Mouse (Mus musculus) adrenal gland, postnatal 14 days (tissue): ENCODE data around the gene Prrg2. TPM values are rescaled to one million over a fixed set of nuclear protein-coding genes. Genes with fewer than 3 reads are reported as not detected.

Source experiments
- DNase-seq: peaks from one replicate; pipeline ENCODE4 v3.0.0; 2021; ENCODE audit warnings: mixed read lengths
- total RNA-seq: library from RNA; stranded (reverse); gene quantifications from 2 replicates; pipeline ENCODE4 v1.2.3, GENCODE M21; 2021

Gene Prrg2
- total RNA-seq, 1 experiment from 2014 or later: 16.3 TPM

DNA sequence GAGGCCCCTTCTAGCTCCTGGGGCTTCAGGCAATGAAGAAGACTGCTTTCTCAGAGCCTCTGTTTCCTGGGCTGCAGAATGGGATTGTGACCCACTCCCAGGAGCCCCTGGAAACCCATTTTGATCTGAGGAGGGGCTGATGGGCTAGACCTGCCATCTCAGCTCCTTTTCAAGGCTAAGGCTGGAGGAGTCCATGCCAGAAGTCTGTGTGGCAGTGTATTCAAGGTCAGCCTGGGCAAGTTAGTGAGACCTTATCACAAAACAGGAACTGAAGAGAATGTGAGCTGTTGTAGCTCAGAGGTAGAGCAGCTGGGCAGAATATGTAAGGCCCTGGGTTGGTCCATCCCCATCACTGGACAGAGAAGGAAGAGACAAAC, 5.5 kb downstream of the Prrg2 start:
- no peak for DNase-seq

GRCm38 (mm10) chr7:45056329-45056971, 6.0 kb downstream of the Prrg2 start:
- DNase-seq: no peak

DNA sequence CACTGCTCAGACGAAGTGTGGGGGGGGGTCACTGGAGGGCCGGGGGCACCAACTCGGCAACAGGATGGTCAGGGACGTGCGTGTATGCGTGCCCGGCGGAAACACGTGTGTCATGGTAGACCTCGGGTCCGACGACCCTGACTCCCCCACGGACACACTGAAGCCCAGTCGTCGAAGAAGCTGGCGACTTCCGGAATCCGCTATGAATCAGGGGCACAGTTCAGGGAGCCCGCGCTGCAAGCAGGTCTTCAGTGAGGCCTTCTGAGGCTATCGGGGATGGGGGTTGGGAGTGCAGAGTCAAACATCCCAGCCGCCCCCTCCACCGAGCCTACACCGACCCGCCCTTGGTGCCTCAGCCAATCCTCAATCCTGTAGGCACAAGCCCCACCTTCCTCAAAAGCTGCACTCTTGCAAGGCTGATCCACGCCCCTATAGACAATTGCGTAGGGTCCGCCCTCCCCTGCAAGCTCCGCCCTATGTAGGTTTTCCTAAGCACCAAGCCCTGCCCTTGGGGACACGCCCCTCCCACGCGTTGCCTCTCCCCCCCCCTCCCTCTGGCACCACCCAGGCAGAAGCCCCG, 8.5 kb downstream of the Prrg2 start:
- peak; percentile 97 for DNase-seq

GRCm38 (mm10) chr7:45053117-45053930, 9.2 kb downstream of the Prrg2 start:
- DNase-seq: peak; percentile 85

GRCm38 (mm10) chr7:45052862-45053116, 9.7 kb downstream of the Prrg2 start, which contains the start of gene Prr12:
Gene Prr12 (minus strand): TSS chr7:45052881.
- DNase-seq: no peak

DNA sequence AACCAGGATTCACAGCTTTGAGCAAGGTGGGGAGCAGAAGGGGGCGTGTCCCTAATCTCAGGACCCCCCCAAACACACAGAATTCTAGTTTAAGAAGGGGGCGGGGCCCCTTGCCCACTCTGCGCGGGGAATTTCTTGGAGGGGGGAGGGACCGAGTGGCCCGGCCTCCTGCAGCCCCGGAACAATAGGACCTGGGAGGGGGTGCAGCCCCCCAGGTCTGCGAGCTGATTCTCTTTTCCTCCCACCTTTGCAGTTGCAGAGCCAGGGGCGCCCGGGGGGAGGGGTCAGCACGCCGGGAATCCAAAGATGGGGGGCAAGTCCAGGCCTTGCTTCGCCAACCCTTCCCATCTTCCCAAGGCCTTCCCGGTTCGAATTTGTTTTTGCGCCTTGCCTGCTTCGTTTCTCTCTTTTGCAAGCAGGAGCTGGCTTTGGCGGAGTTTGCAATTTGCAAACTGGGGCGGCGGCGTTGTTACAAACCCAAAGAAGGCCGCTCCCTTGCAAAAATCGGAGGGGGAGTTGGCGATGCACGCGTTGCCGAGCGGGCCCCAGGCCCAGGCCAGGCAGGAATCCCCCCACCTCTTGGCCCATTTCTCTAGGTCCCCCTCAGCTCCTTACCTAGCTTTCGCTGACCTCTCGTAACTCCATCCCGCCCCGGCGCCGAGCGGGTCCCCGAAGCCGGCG, 10.2 kb downstream of the Prrg2 start:
- peak; percentile 60 for DNase-seq

DNA sequence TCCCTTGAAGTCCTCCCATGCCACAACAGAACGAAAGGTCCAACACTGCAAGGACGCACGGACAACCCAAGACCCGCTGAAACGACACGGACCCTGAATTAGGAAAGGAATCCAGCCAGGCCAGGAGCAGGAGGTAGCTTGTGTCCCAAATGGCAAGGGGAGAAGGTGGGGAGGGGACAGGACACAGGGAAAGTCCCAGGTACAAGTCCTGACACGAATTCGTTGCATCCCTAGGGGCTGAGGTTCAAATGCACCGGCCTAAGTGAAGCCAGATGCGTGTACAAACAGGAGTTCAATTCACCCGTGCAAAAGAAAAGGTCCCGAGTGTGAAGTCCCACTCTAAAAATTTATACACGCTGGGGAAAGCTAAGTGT, 10.9 kb downstream of the Prrg2 start:
- DNase-seq: no peak

DNA sequence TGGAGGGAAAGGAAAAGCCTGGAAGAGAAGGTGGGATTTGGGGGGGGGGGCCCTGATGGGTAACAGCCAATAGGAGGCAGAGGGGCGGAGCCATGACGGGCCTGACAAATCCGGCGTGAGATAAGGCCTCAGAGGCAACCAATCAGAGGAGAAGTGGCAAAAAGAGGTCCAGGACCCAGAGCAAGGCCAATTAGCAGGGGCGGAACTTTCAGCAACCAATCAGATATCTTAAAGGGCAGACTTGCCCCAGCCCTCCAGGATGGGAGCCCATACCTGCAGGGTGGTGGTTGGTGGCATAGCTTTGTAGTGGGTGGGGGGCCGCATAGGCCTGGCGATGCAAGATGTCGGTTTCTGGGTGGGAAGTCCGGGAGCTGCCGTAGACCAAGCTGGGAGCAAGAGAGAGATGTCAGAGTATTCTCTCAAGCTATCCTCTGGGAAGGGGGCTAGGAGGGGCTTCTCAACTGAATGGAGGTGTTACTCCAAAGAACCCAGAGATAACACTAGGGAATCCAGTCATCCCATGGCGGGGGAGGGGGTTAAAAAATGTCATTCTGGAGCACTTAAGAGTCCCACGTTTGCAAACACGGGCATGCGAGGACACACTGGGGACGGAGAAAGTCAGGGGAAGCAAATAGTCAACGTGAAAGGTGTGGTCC, 11.4 kb downstream of the Prrg2 start:
- DNase-seq: peak; percentile 91

GRCm38 (mm10) chr7:45048923-45049657, 13.4 kb downstream of the Prrg2 start:
- DNase-seq: no peak

DNA sequence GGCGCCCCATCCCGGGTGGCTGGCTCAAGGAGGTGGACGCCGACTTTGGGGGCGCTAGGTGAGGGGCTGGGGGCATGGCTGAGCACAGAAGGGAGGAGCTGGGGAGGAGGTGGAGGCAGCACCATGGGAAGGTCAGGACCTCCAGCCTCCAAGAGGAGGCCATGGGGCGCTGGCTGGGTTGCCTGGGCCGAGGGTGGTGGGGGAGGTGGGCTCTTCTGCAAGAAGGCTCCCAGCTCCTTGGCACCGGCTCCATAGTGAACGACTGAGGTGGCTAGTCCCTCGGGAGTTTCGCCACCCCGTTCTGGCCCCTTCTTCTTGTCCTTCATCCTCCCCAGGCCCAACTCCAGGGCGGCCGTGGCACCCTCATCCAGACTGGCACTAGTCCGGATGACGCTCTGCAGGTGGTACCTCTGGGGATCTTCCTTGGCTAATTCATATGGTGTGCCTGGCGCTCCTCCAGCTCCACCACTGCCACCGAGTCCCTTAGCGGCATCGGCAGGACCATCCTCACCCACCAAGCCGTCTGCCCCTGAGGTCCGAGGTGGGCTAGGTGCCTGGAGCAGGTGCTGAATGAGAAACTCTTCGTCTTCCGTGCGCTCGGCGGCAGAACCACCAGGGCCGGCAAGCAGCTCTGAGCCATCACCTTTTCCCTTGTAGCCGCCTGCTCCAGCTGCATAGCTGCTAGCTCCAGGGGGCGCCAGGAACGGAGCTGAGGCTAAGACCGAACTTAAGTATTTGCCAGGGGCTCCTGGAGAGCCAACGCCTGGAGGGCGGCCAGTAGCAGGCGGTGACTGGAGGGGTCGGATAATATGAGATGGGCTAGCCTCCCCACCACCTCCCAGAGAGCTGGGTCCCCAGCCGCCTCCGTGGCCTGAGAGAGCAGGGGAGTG, 14.2 kb downstream of the Prrg2 start:
- DNase-seq: no peak

DNA sequence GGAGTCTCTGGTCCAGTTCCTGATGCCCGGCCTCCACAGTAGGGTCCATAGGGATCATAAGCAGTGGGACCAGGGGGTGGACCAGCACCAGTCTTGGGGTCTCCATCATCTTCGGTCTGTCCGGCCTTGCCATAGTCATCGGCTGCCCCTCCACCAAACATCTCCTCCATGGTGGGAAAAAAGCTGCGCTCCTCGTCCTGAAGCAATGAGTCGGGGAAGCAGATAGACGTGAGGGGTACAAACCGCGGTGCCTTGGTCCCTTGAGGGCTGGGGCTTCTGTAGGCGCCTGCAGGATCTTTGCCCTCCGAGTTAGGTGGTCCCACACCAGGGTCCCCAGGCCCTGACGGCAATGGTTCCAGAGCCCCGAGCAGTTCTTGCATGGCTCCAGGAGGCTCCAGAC, 15.0 kb downstream of the Prrg2 start:
- no peak for DNase-seq

DNA sequence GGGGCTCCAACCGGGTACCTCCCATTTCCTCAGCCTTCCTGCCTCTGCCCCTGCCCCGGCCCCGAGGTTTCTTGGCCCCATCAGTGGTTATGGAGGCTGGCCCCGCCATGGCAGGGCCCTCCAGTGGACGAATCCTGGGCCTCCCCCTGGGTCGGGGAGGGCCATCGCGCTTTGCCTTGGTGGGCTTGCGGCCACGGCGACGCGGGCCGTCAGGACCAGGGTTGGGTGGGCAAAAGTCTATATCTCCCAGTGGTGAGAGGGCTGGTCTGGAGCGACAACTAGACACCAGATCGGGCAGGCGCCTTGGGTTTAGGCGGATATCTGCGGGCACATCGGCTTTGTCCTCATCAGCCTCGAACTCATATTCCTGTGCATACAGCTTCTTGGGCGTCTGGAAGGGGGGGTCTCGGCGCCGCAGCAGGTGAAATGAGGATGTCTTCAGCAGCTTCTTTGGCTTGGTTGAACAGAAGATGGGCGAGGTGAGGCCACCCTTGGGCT, 15.6 kb downstream of the Prrg2 start:
- no peak for DNase-seq

DNA sequence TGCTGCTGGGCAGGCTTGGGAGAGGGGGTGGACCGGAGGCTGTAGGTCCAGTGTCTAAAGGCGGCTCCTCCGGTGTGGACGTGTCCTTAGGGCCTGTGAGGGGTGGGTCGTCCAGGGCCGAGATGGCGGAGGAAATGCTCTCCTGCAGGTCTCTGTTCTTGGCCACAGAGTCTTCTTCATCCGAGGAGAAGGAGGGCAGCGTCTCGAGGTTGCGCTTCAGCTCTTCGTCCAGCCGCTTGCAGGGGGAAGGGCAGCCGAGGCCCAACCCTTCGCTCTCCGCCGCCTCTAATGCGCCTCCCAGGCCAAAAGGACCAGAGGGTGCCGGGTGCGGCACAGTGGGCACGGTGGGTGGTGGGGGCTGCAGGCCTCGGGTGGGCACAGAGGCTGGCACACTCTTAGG, 16.7 kb downstream of the Prrg2 start:
- no peak for DNase-seq

DNA sequence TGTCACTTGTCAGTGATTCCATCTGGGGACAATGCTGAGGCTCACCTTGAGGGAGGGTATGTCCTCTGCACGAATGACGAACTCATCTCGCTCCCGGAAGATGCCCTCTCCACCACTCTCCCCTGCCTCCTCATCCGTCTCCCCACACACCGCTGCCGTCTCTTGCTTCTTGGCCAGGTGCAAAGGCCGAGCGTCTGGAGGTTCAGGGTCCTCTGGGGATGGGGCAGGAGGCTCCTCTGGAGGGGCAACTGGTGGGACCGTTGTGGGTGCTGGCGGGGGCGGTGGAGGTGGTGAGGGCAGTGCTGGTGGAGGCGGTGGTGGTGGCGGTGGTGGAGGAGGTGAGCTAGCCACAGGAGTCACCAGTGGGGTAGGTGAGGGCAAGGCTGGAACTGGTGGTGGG, 19.2 kb downstream of the Prrg2 start:
- DNase-seq: no peak

DNA sequence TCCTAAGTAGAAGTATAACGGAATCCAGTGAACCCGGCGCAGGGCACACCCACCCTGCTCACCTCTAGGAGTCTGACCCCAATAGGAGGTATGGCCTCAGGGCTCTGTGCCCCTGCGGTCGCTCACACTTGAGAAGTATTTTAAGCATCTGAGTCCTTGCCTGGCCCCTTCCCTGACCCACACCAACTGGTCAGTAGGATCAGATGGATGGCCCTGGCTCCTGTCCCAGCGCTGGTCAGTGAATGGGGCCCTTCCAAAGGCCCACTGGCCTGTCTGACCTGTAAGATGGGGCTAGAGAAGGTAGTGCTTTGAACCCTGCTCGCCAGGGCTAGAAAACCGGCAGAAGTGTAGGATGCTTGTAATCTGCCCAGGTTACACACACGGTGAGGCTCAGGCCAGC, 21.6 kb downstream of the Prrg2 start:
- DNase-seq: no peak

DNA sequence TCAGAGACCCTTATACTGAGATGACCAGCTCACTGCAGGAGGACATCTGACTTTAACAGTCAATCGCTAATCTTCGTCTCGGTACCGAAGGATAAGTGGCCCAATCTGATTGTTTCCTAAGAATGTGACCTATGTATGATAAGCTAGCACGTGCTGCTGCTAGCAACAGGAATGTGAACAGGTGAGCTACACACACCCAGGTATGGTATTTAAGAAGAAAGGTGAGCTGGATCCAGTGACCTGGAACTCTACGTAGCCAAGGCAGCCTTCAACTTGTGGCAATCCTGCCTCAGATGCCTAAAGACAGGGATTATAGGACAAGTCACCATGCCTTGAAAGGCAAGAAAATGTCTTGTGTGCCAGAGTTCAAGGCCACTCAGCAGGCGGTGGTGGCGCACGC, 24.1 kb downstream of the Prrg2 start:
- DNase-seq: no peak

DNA sequence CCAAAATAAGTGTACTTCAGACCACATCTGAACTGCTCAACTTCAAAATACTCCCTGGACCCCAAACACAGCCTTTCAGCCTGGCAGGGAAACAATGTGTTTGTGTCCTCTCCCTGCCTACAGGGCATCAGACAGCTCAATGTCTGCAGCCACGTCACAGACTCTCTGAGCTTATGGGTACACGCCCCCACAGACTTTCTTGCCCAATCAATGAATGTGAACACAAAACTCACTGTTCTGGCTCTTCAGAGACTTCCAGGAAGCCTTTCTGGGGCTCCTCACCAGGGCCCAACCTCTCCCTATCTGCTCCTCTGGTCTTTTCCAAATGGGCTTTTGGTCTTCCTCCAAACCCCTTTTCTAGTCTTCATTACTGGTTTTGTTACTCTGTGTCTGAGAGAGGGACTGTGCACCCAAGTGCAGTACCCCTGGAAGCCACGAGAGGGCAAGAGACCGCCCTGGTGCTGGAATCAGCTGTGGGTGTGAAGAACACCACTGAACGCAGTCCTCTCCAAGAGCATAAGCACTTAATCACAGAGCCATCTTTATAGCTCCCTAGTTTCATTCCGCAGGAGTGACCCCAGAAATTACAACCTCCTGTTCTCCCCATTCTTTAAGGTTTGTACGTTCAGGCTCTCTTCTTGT, 24.6 kb downstream of the Prrg2 start:
- DNase-seq: peak; percentile 85

- DNase-seq: no peak
Observed at GRCm38 (mm10) chr7:45036702-45037101, 25.8 kb downstream of the Prrg2 start.

DNA sequence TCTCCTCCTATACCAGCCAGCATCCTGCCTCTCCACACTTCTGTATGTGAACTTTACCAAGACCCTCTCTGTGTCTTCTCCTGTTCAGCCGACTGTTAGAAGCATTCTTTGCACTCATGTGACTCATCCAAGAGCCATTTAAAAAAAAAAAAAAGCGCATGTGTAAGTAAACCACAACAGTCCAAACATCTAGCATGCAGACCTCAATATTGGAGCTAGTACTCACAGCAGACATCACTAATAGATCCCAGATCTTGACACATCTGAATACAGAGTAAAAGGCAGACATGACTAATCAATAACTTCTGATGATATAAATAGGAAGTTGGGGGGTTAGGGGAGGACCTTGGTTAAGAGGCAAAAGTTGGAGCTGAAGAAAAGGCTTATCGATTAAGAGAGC, 26.8 kb downstream of the Prrg2 start:
- DNase-seq: no peak

GRCm38 (mm10) chr7:45033722-45034359, 28.6 kb downstream of the Prrg2 start:
- DNase-seq: no peak
